Mouse (Mus musculus): ENCODE measurements around the gene Slc48a1. TPM values are rescaled to one million over a fixed set of nuclear protein-coding genes. Genes with fewer than 3 reads are reported as not detected.
A peak's percentile ranks its signal among the peaks of the same experiment; 100 is the strongest.

The Slc48a1 gene
- polyA plus RNA-seq, 1 experiment from 2014 or later = 59.8 TPM

- peaks cover 92% of the 10 kb centered on the region for H3K4me1 ChIP-seq (replicated peaks)
- peak overlapping the region; percentile 42 for H3K4me2 ChIP-seq
- H3K27me3 ChIP-seq = 0 out of 2 replicates have a peak, but pooled peaks cover 4% of the 10 kb centered on the region
- H3K27ac ChIP-seq = peak overlapping the region; percentile 19
- ATAC-seq (ENCODE audit: low FRiP score) = no peak
- peak overlapping the region; percentile 66 for H3K9ac ChIP-seq
- WGBS = 10% methylated on average over 29 of the region's 29 CpGs
- 0 out of 2 replicates have a peak overlapping the region, but pooled peaks have one; percentile 7 for H3K4me3 ChIP-seq
- H3K9me3 ChIP-seq = no peaks in the 10 kb centered on the region
- H3K36me3 ChIP-seq = peaks cover 5% of the 10 kb centered on the region
These were observed 47.0 kb downstream of the Slc48a1 start for GRCm38 (mm10) chr15:97825071-97825940.

- Histone ChIP-seq H3K4me1 (replicated peaks) (peaks cover 94% of the 10 kb centered on the region), H3K4me2 (peak overlapping the region; percentile 42), H3K9me3 (no peaks in the 10 kb centered on the region), H3K9ac (peak overlapping the region; percentile 66), H3K36me3 (peaks cover 5% of the 10 kb centered on the region), H3K27me3 (0 out of 2 replicates have a peak, but pooled peaks cover 4% of the 10 kb centered on the region), H3K4me3 (0 out of 2 replicates have a peak overlapping the region, but pooled peaks have one; percentile 7), H3K27ac (no peak overlapping the region)
- ATAC-seq (ENCODE audit: low FRiP score) = no peak
- 37% methylated on average over 12 of the region's 12 CpGs for WGBS
These were observed 47.7 kb downstream of the Slc48a1 start for GRCm38 (mm10) chr15:97825941-97826587.

- no peak for ATAC-seq (ENCODE audit: low FRiP score)
- Histone ChIP-seq H3K9me3 (no peaks in the 10 kb centered on the region), H3K4me2 (no peak overlapping the region), H3K36me3 (peaks cover 5% of the 10 kb centered on the region), H3K27ac (no peak overlapping the region), H3K4me1 (replicated peaks) (peaks cover 88% of the 10 kb centered on the region), H3K4me3 (no peak overlapping the region), H3K27me3 (0 out of 2 replicates have a peak, but pooled peaks cover 4% of the 10 kb centered on the region), H3K9ac (peak overlapping the region; percentile 66; the same call in 1 of the 2 replicates)
- WGBS = 78% methylated on average over 5 of the region's 5 CpGs
These were observed 48.4 kb downstream of the Slc48a1 start for GRCm38 (mm10) chr15:97826588-97827261.

GRCm38 (mm10) chr15:97827401-97827800 is 49.1 kb downstream of the Slc48a1 start:
- ATAC-seq (ENCODE audit: low FRiP score) = no peak
- H3K4me2 ChIP-seq = no peak overlapping the region
- 0 out of 2 replicates have a peak, but pooled peaks cover 4% of the 10 kb centered on the region for H3K27me3 ChIP-seq
- WGBS = 89% methylated on average over 8 of the region's 8 CpGs
- no peak overlapping the region for H3K27ac ChIP-seq
- peaks cover 88% of the 10 kb centered on the region for H3K4me1 ChIP-seq (replicated peaks)
- H3K9ac ChIP-seq = no peak overlapping the region
- H3K9me3 ChIP-seq = no peaks in the 10 kb centered on the region
- no peak overlapping the region for H3K4me3 ChIP-seq
- peaks cover 5% of the 10 kb centered on the region for H3K36me3 ChIP-seq

GRCm38 (mm10) chr15:97828221-97828842 is 50.0 kb downstream of the Slc48a1 start:
- Histone ChIP-seq H3K9ac (peak overlapping the region; percentile 61), H3K4me1 (replicated peaks) (peaks cover 87% of the 10 kb centered on the region), H3K4me3 (peak overlapping the region; percentile 89), H3K36me3 (peaks cover 5% of the 10 kb centered on the region), H3K4me2 (peak overlapping the region; percentile 72), H3K27me3 (0 out of 2 replicates have a peak, but pooled peaks cover 4% of the 10 kb centered on the region), H3K27ac (peak overlapping the region; percentile 98), H3K9me3 (no peaks in the 10 kb centered on the region)
- no peak for ATAC-seq (ENCODE audit: low FRiP score)
- WGBS = 54% methylated on average over 6 of the region's 6 CpGs

- Histone ChIP-seq H3K4me1 (replicated peaks) (peaks cover 83% of the 10 kb centered on the region), H3K4me3 (peak overlapping the region; percentile 89; the same call in 1 of the 2 replicates), H3K27me3 (0 out of 2 replicates have a peak, but pooled peaks cover 4% of the 10 kb centered on the region), H3K9ac (peak overlapping the region; percentile 61), H3K9me3 (no peaks in the 10 kb centered on the region), H3K4me2 (peak overlapping the region; percentile 72), H3K27ac (peak overlapping the region; percentile 98), H3K36me3 (peaks cover 4% of the 10 kb centered on the region)
- ATAC-seq (ENCODE audit: low FRiP score) = no peak
- WGBS = 73% methylated on average over 5 of the region's 5 CpGs
These were observed 50.6 kb downstream of the Slc48a1 start for GRCm38 (mm10) chr15:97828901-97829338.

- Histone ChIP-seq H3K4me1 (replicated peaks) (peaks cover 78% of the 10 kb centered on the region), H3K27me3 (0 out of 2 replicates have a peak, but pooled peaks cover 4% of the 10 kb centered on the region), H3K27ac (peak overlapping the region; percentile 98), H3K4me3 (peak overlapping the region; percentile 89), H3K36me3 (no peaks in the 10 kb centered on the region; the same call in 1 of the 2 replicates), H3K9me3 (no peaks in the 10 kb centered on the region), H3K4me2 (peak overlapping the region; percentile 72), H3K9ac (peak overlapping the region; percentile 99)
- ATAC-seq (ENCODE audit: low FRiP score) = no peak
- WGBS = 45% methylated on average over 2 of the region's 2 CpGs
These were observed 51.1 kb downstream of the Slc48a1 start for GRCm38 (mm10) chr15:97829432-97829831.

- H3K4me3 ChIP-seq = peak overlapping the region; percentile 89
- peak overlapping the region; percentile 72 for H3K4me2 ChIP-seq
- H3K27me3 ChIP-seq = 0 out of 2 replicates have a peak, but pooled peaks cover 4% of the 10 kb centered on the region
- no peak; the same call in 1 of the 2 replicates for ATAC-seq (ENCODE audit: low FRiP score)
- no peaks in the 10 kb centered on the region; the same call in 1 of the 2 replicates for H3K36me3 ChIP-seq
- 11% methylated on average over 12 of the region's 12 CpGs for WGBS
- H3K9ac ChIP-seq = peak overlapping the region; percentile 99
- H3K9me3 ChIP-seq = no peaks in the 10 kb centered on the region
- peaks cover 70% of the 10 kb centered on the region for H3K4me1 ChIP-seq (replicated peaks)
- H3K27ac ChIP-seq = peak overlapping the region; percentile 98
These were observed 52.0 kb downstream of the Slc48a1 start for GRCm38 (mm10) chr15:97830253-97830787.

- Histone ChIP-seq H3K4me3 (peak overlapping the region; percentile 89), H3K27ac (peak overlapping the region; percentile 98), H3K4me2 (peak overlapping the region; percentile 72), H3K9ac (peak overlapping the region; percentile 99), H3K27me3 (0 out of 2 replicates have a peak, but pooled peaks cover under 1% of the 10 kb centered on the region), H3K4me1 (replicated peaks) (peaks cover 65% of the 10 kb centered on the region), H3K36me3 (no peaks in the 10 kb centered on the region), H3K9me3 (no peaks in the 10 kb centered on the region)
- WGBS = under 1% methylated on average over 39 of the region's 39 CpGs
- peak; percentile 47 for ATAC-seq (ENCODE audit: low FRiP score)
These were observed 52.5 kb downstream of the Slc48a1 start for GRCm38 (mm10) chr15:97830788-97831241.

GRCm38 (mm10) chr15:97831242-97831986 is 53.1 kb downstream of the Slc48a1 start:
- H3K27ac ChIP-seq = peak overlapping the region; percentile 98
- peak overlapping the region; percentile 72 for H3K4me2 ChIP-seq
- no peaks in the 10 kb centered on the region for H3K36me3 ChIP-seq
- peak overlapping the region; percentile 89 for H3K4me3 ChIP-seq
- peaks cover 62% of the 10 kb centered on the region for H3K4me1 ChIP-seq (replicated peaks)
- no peaks in the 10 kb centered on the region for H3K9me3 ChIP-seq
- no peaks in the 10 kb centered on the region for H3K27me3 ChIP-seq
- WGBS = under 1% methylated on average over 67 of the region's 84 CpGs
- H3K9ac ChIP-seq = peak overlapping the region; percentile 99
- peak; percentile 87 for ATAC-seq (ENCODE audit: low FRiP score)
